Mouse (Mus musculus): ENCODE data around the gene Nsun4.

The Nsun4 gene

GRCm38 (mm10) chr4:116047681-116048080 is 6.0 kb downstream of the Nsun4 start:
- DNase-seq = no peak

GRCm38 (mm10) chr4:116046604-116047003 is 7.1 kb downstream of the Nsun4 start:
- no peak for DNase-seq

GRCm38 (mm10) chr4:116042186-116042585 is 11.5 kb downstream of the Nsun4 start:
- DNase-seq = no peak

GRCm38 (mm10) chr4:116040466-116040865 is 13.2 kb downstream of the Nsun4 start:
- no peak for DNase-seq

- no peak for DNase-seq
Observed at GRCm38 (mm10) chr4:116033374-116033773, 20.3 kb downstream of the Nsun4 start.

GRCm38 (mm10) chr4:116032906-116033305 is 20.8 kb downstream of the Nsun4 start:
- no peak for DNase-seq

GRCm38 (mm10) chr4:116017902-116018746 is 35.6 kb downstream of the Nsun4 start, which contains the start of gene Faah:
Faah (minus strand) TSS chr4:116017926.
- no peak for DNase-seq

- DNase-seq = peak; percentile 83 to 88
Observed at GRCm38 (mm10) chr4:116017300-116017901, 36.3 kb downstream of the Nsun4 start.

- DNase-seq = no peak
Observed at GRCm38 (mm10) chr4:116016862-116017299, 36.8 kb downstream of the Nsun4 start.

GRCm38 (mm10) chr4:116016396-116016795 is 37.3 kb downstream of the Nsun4 start:
- DNase-seq = peak in 1 of 2 experiments; percentile 33

GRCm38 (mm10) chr4:116015996-116016395 is 37.7 kb downstream of the Nsun4 start:
- peak in 1 of 2 experiments; percentile 31 for DNase-seq

GRCm38 (mm10) chr4:116015502-116015901 is 38.2 kb downstream of the Nsun4 start:
- no peak for DNase-seq

- DNase-seq = no peak
Observed at GRCm38 (mm10) chr4:116010186-116010585, 43.5 kb downstream of the Nsun4 start.

GRCm38 (mm10) chr4:116001206-116001605 is 52.5 kb downstream of the Nsun4 start:
- no peak for DNase-seq

GRCm38 (mm10) chr4:116000671-116001070 is 53.0 kb downstream of the Nsun4 start:
- no peak for DNase-seq

- no peak for DNase-seq
Observed at GRCm38 (mm10) chr4:115996729-115997128, 56.9 kb downstream of the Nsun4 start.

- DNase-seq = no peak
Observed at GRCm38 (mm10) chr4:115995376-115995730, 58.3 kb downstream of the Nsun4 start.

- DNase-seq = no peak
Observed at GRCm38 (mm10) chr4:115994662-115995375, 58.9 kb downstream of the Nsun4 start.

GRCm38 (mm10) chr4:115989382-115989781 is 64.3 kb downstream of the Nsun4 start:
- no peak for DNase-seq

- no peak for DNase-seq
Observed at GRCm38 (mm10) chr4:115987858-115988530, 65.7 kb downstream of the Nsun4 start.

GRCm38 (mm10) chr4:115987436-115987835 is 66.2 kb downstream of the Nsun4 start:
- DNase-seq = no peak

GRCm38 (mm10) chr4:115984967-115985366 is 68.7 kb downstream of the Nsun4 start:
- peak; percentile 40 to 58 for DNase-seq

- peak; percentile 94 to 95 for DNase-seq
Observed at GRCm38 (mm10) chr4:115984111-115984510, 69.6 kb downstream of the Nsun4 start.

Measured in kidney, postnatal 4 days (tissue).